Mouse (Mus musculus): ENCODE measurements around the gene Zdhhc18.
A peak's percentile ranks its signal among the peaks of the same experiment; 100 is the strongest.

Zdhhc18 gene

GRCm38 (mm10) chr4:133629191-133629590 is 20.8 kb downstream of the Zdhhc18 start:
- DNase-seq, result no peak

DNA sequence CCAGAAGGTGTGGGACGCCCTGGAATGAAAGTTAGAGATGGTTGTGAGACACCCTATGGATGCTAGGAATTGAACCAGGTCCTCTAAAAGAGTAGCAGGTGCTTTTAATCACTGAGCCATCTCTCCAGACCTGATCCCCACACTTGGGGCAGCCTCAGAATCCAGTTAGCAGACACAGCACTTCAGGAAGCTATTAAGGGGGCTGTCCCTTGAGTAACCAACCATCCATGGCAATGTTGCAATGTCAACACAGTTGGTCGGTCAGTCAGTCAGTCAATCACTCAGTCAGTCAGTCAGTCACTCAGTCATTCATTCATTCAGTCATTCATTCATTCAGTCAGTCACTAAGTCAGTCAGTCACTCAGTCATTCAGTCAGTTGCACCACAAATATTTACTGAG is 21.4 kb downstream of the Zdhhc18 start:
- DNase-seq, result no peak

GRCm38 (mm10) chr4:133627039-133627438 is 22.9 kb downstream of the Zdhhc18 start:
- no peak for DNase-seq

DNA sequence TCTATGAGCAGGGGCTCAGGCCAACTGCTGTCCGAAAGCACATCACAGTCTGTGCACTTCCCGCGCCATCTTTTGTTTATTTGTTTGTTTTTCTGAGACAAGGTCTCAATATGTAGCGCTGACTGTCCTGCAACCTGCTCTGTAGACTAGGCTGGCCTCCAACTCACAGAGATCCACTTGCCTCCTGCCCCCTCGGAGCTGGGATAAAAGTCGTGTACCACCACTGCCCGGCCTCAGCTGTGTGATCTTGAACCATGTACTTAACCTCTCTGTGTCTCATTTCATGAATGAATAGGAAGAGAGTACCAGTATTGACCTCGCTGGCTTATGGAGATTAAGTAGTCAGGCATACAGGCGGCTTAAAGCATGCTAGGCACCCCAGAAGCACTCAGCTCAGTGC is 23.3 kb downstream of the Zdhhc18 start:
- DNase-seq, result no peak

DNA sequence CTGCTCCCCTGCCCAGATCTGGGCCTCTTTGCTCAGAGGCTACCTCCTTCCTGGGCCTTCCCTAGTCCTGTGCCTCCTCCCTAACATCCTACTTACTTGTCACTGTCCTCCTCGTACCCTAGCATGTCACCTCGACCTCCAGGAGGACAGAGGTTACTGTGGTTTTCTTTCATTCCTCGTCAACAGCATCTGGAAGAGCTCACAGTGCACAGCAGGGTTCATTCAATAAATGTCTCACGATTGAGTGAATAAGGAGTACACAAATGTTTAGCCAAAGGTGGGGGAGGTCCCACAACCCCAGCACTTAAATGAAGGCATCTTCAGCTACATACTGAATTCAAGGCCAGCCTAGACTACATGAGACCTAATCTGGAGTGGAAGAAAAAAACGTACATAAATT is 23.7 kb downstream of the Zdhhc18 start:
- no peak for DNase-seq

GRCm38 (mm10) chr4:133625621-133626071 is 24.3 kb downstream of the Zdhhc18 start:
- no peak for DNase-seq

DNA sequence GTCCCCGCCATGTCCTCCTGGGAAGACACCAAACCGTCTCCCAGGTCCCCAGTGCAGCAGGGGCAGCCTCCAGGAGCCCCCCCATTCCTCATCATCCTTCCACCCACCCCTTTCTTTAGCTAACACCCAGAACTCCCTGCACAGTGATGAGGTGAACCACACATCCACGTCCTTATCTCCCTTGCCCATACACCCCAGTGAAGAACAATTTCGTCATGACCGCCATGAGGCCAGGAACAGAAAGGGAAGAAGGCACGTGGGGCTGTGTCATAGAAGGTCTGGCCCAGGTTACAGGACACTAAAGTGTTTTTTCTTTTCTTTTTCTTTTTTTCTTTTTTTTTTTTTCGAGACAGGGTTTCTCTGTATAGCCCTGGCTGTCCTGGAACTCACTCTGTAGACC is 25.1 kb downstream of the Zdhhc18 start:
- DNase-seq, result no peak

- DNase-seq, result no peak
These were observed 27.7 kb downstream of the Zdhhc18 start for GRCm38 (mm10) chr4:133622161-133622695.

DNA sequence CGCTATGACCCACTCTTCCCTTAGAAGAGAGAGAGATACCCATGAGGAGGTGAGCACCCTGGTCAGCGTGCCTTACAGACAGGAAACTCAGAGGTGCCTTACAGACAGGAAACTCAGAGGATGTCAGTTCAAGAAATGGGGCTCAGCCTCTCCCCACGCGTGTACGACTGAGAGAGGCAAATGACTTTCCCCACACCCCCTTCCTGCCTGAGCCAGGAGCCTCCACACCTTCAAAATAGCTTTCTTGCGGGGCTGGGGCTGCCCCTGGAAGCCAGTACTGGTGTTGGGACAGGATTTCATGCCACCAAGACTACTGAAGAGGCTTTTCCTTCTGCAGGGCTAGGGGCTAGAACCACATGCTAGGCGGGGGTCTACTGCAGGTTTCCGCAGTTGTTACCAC is 29.3 kb downstream of the Zdhhc18 start:
- DNase-seq, result no peak

- DNase-seq, result no peak
These were observed 30.3 kb downstream of the Zdhhc18 start for GRCm38 (mm10) chr4:133619473-133620136.

DNA sequence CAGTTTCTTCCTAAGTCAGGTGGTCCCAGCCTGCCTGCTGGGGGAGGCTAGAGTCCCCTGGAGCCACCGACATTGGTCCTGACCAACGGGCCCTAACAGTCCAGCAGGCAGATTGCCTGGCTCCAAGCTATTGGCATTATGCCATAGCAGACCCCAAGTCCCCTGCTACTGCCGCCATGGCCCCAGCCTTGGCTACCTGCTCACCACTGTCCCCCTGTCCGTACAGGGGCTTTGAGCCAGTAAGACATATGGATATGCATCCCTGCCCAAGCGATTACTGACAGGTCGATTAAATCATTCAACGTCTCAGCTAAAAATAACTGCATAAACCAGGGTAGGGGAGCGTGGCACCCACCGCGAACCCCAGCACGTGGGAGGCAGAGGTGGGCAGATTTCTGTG is 32.0 kb downstream of the Zdhhc18 start:
- no peak for DNase-seq

- DNase-seq, result no peak
These were observed 34.5 kb downstream of the Zdhhc18 start for GRCm38 (mm10) chr4:133615416-133615815.

- DNase-seq, result no peak
These were observed 35.6 kb downstream of the Zdhhc18 start for GRCm38 (mm10) chr4:133614274-133614761.

- no peak for DNase-seq
These were observed 36.1 kb downstream of the Zdhhc18 start for GRCm38 (mm10) chr4:133613867-133614266.

GRCm38 (mm10) chr4:133613026-133613425 is 36.9 kb downstream of the Zdhhc18 start:
- no peak for DNase-seq

GRCm38 (mm10) chr4:133612416-133612815 is 37.5 kb downstream of the Zdhhc18 start:
- no peak for DNase-seq

GRCm38 (mm10) chr4:133611815-133612214 is 38.1 kb downstream of the Zdhhc18 start:
- DNase-seq, result no peak

DNA sequence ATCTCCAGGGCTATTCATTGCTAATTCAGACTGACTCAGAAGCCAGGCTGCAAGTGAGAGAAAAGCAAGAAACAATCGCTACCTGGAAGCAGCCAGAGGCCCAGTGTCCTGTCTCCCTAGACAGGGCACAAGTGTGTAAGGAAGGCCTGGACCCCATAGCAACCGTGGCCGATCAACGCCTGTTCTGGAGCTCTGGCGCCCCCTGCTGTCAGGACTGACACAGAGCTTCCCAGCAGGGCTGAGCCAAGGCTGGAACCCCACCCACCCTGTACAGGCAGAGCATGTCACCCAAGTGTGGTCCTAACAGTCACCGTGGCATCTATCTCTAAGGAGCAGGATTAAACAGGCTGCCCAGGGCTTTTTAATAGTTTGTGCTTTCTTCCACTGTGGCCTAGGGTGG is 40.2 kb downstream of the Zdhhc18 start:
- DNase-seq, result peak; percentile 84

- no peak for DNase-seq
These were observed 42.7 kb downstream of the Zdhhc18 start for GRCm38 (mm10) chr4:133607284-133607683.

- no peak for DNase-seq
These were observed 44.6 kb downstream of the Zdhhc18 start for GRCm38 (mm10) chr4:133605330-133605729.

GRCm38 (mm10) chr4:133604856-133605255 is 45.1 kb downstream of the Zdhhc18 start:
- DNase-seq, result no peak

GRCm38 (mm10) chr4:133604175-133604574 is 45.8 kb downstream of the Zdhhc18 start:
- no peak for DNase-seq

DNA sequence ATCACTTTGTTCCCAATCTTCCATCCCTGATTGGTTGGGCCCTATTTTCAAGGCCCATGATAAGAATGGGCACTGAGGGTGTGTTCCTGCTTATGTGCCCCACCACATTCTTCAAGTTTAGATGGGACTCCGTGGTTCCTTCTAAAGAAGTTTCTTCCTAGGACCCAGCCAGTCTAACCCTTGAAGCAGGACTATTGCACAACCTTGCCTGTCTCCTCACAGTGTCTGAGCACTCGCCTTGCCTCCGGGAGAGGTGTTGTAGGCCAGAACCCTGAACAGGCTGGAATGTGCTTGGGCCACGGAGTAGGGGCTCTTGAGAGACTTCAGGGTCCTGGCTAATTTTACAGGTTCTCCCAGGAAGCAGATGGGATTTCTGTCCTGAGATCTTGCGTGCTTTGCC is 46.9 kb downstream of the Zdhhc18 start:
- DNase-seq, result no peak

DNA sequence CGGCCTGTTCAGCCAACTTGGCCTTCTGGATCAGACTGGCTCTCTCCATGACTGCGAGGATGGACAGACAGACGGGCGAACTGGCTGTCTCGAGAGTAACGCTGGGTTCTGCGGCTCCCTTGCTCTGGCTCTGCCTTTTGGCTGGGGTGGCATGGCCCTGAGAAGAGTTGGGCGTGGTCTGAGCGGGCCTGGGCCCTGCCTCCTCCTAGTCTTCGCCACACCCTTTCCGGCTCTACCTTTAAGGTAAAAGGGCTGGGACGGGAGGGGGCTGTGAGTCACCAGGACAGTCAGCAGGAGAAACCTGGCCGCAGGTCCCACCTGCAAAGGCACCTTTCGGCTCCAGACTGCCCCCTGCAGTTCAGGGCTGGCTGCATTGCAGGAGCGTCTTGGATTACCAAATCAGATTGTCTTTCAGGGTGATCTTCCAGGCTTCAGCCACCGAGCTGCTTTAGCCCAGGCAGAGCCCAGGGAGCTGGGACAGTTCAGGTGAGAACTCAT is 48.2 kb downstream of the Zdhhc18 start, which contains the start of gene Sfn:
TSS of gene Sfn (minus strand) at position 448 of the 498 bp plus-strand sequence.
- peak; percentile 27 for DNase-seq

Data from right cerebral cortex, postnatal 4 days (tissue).